Mouse (Mus musculus) lung, embryonic 15.5 days (tissue): Measurements from ENCODE around the gene Olfr635. TPM values are rescaled to one million over a fixed set of nuclear protein-coding genes. Genes with fewer than 3 reads are reported as not detected.

ENCODE experiments used
- ATAC-seq: fragments of 200-750 bp; cut with Nextera tagmentation; 2 replicates; pipeline ENCODE4 v1.8.0; 2017; ENCODE audit warnings: moderate number of reproducible peaks, borderline replicate concordance; ENCODE audit not compliant: low FRiP score, low TSS enrichment; ENCODE audit errors: extremely low read depth
- H3K27ac ChIP-seq: fragments of 300-500 bp; sonication (generic); 2 replicates; pipeline ENCODE4 v1.5.1; 2015; ENCODE audit warnings: moderate library complexity, mild to moderate bottlenecking, inconsistent platforms
- H3K27me3 ChIP-seq: fragments of 300-500 bp; sonication (generic); 2 replicates; pipeline ENCODE4 v1.6.1; 2015; ENCODE audit warnings: inconsistent platforms
- H3K36me3 ChIP-seq: fragments of 300-500 bp; sonication (generic); 2 replicates; pipeline ENCODE4 v1.6.1; 2015; ENCODE audit warnings: inconsistent platforms
- H3K4me1 ChIP-seq: fragments of 300-500 bp; sonication (generic); 2 replicates; pipeline ENCODE4 v1.6.1; 2015; ENCODE audit warnings: inconsistent platforms
- H3K4me2 ChIP-seq: fragments of 300-500 bp; sonication (generic); 2 replicates; pipeline ENCODE4 v1.6.1; 2015; ENCODE audit warnings: inconsistent platforms, mild to moderate bottlenecking, moderate library complexity
- H3K4me3 ChIP-seq: fragments of 300-500 bp; sonication (generic); 2 replicates; pipeline ENCODE4 v1.5.1; 2015; ENCODE audit warnings: mild to moderate bottlenecking, inconsistent platforms
- H3K9ac ChIP-seq: fragments of 300-500 bp; sonication (generic); 2 replicates; pipeline ENCODE4 v1.6.1; 2015; ENCODE audit warnings: inconsistent platforms
- H3K9me3 ChIP-seq: fragments of 300-500 bp; sonication (generic); 2 replicates; pipeline ENCODE4 v1.6.1; 2016; ENCODE audit warnings: inconsistent platforms
- WGBS: fragments of 180-500 bp; shearing (Covaris S2); methylation state at CpG from one replicate; pipeline ENCODE4 v1.1.7; 2015; 5-methylcytosine and 5-hydroxymethylcytosine counted together
- polyA plus RNA-seq: library from polyadenylated mRNA; unstranded; fragments of >200 nt; fragmentation: Nextera tagmentation; extraction: Ambion mirVana; gene quantifications from 2 replicates; pipeline ENCODE4 v1.2.1, GENCODE M21; 2015

The Olfr635 gene
- polyA plus RNA-seq, 1 experiment from 2014 or later: not detected

DNA sequence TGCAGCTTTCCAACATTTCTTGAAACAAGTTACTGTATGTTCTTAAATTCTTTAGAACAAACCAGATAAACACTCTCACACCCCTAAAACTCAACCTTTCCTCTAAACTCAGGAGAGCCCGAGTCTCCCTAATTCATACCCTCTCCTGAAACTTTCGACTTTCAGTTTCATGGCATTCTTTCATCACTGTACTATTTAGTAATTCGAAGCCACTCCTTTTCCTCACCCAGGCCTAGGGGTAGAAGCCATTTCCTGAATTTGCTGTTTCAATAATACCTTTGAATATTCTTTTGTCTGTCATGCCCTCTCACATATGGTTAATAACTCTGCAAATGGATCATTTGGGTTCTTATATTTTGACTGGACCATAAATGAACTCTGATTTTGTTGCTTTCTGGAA is 56.0 kb downstream of the Olfr635 start:
- no peak overlapping the region for H3K9ac ChIP-seq
- H3K4me3 ChIP-seq: no peak overlapping the region
- no peak for ATAC-seq
- no peak overlapping the region for H3K27ac ChIP-seq
- no peaks in the 10 kb centered on the region for H3K9me3 ChIP-seq
- WGBS: 76% methylated on average over 3 of the region's 3 CpGs
- H3K36me3 ChIP-seq: no peaks in the 10 kb centered on the region
- no peaks in the 10 kb centered on the region for H3K27me3 ChIP-seq
- H3K4me1 ChIP-seq: no peaks in the 10 kb centered on the region
- no peak overlapping the region for H3K4me2 ChIP-seq

DNA sequence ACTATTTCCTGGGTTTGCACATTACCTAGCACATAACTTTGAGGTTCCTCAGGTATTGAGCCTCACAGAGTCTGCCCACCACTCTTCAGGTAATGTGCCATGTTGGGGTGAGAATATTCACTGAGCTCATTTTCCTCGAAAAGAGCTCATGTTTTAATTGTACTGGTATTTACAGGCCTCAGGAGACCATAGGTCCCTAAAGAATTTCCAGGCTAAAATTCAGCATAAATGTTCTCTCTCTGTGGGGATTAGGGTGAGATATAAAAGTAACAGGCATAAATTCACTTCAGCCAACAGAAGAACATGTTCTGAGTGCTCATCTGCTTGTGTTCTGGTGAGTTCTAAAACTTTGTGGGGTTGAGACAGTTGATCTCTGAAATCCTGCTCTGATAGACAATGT is 64.2 kb downstream of the Olfr635 start, which contains the start of gene Olfr641:
Gene Olfr641, plus strand, starts transcription at position 301 of the 400 bp plus-strand sequence.
- no peak for ATAC-seq
- H3K27me3 ChIP-seq: no peaks in the 10 kb centered on the region
- H3K27ac ChIP-seq: no peak within 1 kb of the TSS
- no peak within 1 kb of the TSS for H3K4me2 ChIP-seq
- 65% methylated on average over 1 of the region's 1 CpGs for WGBS
- H3K4me1 ChIP-seq: no peaks in the 10 kb centered on the region
- no peaks in the 10 kb centered on the region for H3K9me3 ChIP-seq
- H3K36me3 ChIP-seq: no peaks in the 10 kb centered on the region
- H3K4me3 ChIP-seq: no peak within 1 kb of the TSS
- H3K9ac ChIP-seq: no peak within 1 kb of the TSS

Other genes starting within 250 kb of the Olfr635 start
- not detected in 2 replicates for gene Olfr628, start 240.8 kb upstream of the Olfr635 start, polyA plus RNA-seq
- not detected in 2 replicates for gene Olfr629, start 226.2 kb upstream of the Olfr635 start, polyA plus RNA-seq
- not detected in 2 replicates for gene Olfr630, start 213.8 kb upstream of the Olfr635 start, polyA plus RNA-seq
- not detected in 2 replicates for gene Olfr69, start 199.6 kb upstream of the Olfr635 start, polyA plus RNA-seq
- gene Olfr68, start 191.5 kb upstream of the Olfr635 start, polyA plus RNA-seq: not detected in 2 replicates
- not detected in 2 replicates for gene Olfr67, start 179.3 kb upstream of the Olfr635 start, polyA plus RNA-seq
- 4,716 and 5,311 TPM in 2 replicates for gene Hbb-bt, start 157.2 kb upstream of the Olfr635 start, polyA plus RNA-seq
- 14,530 and 15,290 TPM in 2 replicates for gene Hbb-bs, start 143.1 kb upstream of the Olfr635 start, polyA plus RNA-seq
- not detected in 2 replicates for gene Hbb-bh2, start 130.6 kb upstream of the Olfr635 start, polyA plus RNA-seq
- 8.2 and 12.5 TPM in 2 replicates for gene Hbb-bh1, start 128.0 kb upstream of the Olfr635 start, polyA plus RNA-seq
- gene Hbb-y, start 117.9 kb upstream of the Olfr635 start, polyA plus RNA-seq: 807 and 1,263 TPM in 2 replicates
- not detected in 2 replicates for gene Olfr66, start 84.9 kb upstream of the Olfr635 start, polyA plus RNA-seq
- gene Olfr64, start 76.7 kb upstream of the Olfr635 start, polyA plus RNA-seq: not detected in 2 replicates
- not detected in 2 replicates for gene Olfr65, start 67.7 kb upstream of the Olfr635 start, polyA plus RNA-seq
- gene Olfr631, start 42.3 kb upstream of the Olfr635 start, polyA plus RNA-seq: not detected in 2 replicates
- not detected in 2 replicates for gene Olfr632, start 36.8 kb upstream of the Olfr635 start, polyA plus RNA-seq
- not detected in 2 replicates for gene Olfr633, start 26.7 kb upstream of the Olfr635 start, polyA plus RNA-seq
- gene Olfr638, start 27.6 kb downstream of the Olfr635 start, polyA plus RNA-seq: not detected in 2 replicates
- not detected in 2 replicates for gene Olfr639, start 46.2 kb downstream of the Olfr635 start, polyA plus RNA-seq
- gene Olfr640, start 54.4 kb downstream of the Olfr635 start, polyA plus RNA-seq: not detected in 2 replicates
- gene Olfr641, start 64.3 kb downstream of the Olfr635 start, polyA plus RNA-seq: not detected in 2 replicates
- gene Olfr642, start 81.5 kb downstream of the Olfr635 start, polyA plus RNA-seq: not detected in 2 replicates
- gene 4930516K23Rik, start 90.3 kb downstream of the Olfr635 start, polyA plus RNA-seq: not detected in 2 replicates
- not detected in 2 replicates for gene Olfr644, start 100.7 kb downstream of the Olfr635 start, polyA plus RNA-seq
- gene Olfr645, start 114.3 kb downstream of the Olfr635 start, polyA plus RNA-seq: not detected in 2 replicates
- gene Olfr646, start 133.7 kb downstream of the Olfr635 start, polyA plus RNA-seq: not detected in 2 replicates
- gene Ubqln5, start 158.7 kb downstream of the Olfr635 start, polyA plus RNA-seq: not detected in 2 replicates
- not detected in 2 replicates for gene Olfr643, start 166.3 kb downstream of the Olfr635 start, polyA plus RNA-seq
- gene Ubqln3, start 172.1 kb downstream of the Olfr635 start, polyA plus RNA-seq: not detected in 2 replicates
- not detected in 2 replicates for gene Ubqlnl, start 179.4 kb downstream of the Olfr635 start, polyA plus RNA-seq
- not detected in 2 replicates for gene Olfm5, start 193.7 kb downstream of the Olfr635 start, polyA plus RNA-seq
- 0.12 and 0.20 TPM in 2 replicates for gene Olfr648, start 212.2 kb downstream of the Olfr635 start, polyA plus RNA-seq
- gene Olfr649, start 224.8 kb downstream of the Olfr635 start, polyA plus RNA-seq: not detected in 2 replicates
- 0.75 and 0.98 TPM in 2 replicates for gene Trim6, start 247.6 kb downstream of the Olfr635 start, polyA plus RNA-seq